Mouse (Mus musculus): ENCODE data around the gene Gm28372.

The Gm28372 gene

GRCm38 (mm10) chr2:130451086-130451726, 46.2 kb downstream of the Gm28372 start:
- no peak for DNase-seq

GRCm38 (mm10) chr2:130451727-130452090, 46.7 kb downstream of the Gm28372 start:
- DNase-seq: no peak

- DNase-seq: no peak
Measured at GRCm38 (mm10) chr2:130452266-130452665, 47.2 kb downstream of the Gm28372 start.

- no peak for DNase-seq
Measured at GRCm38 (mm10) chr2:130453421-130453820, 48.4 kb downstream of the Gm28372 start.

- DNase-seq: no peak
Measured at GRCm38 (mm10) chr2:130454748-130455370, 49.8 kb downstream of the Gm28372 start.
